Mouse (Mus musculus) neutrophil, adult 5-6 weeks (primary cell): ENCODE results near the gene Mat2a. TPM values are rescaled to one million over a fixed set of nuclear protein-coding genes. Genes with fewer than 3 reads are reported as not detected.
"Not testable (repeated sequence)": the region's sequence is repeated elsewhere in the genome, so short reads cannot be mapped to it uniquely, and the experiment has no call there.

Experiments used
- ATAC-seq: fragments of 151-379, 151-347 bp; 2 replicates; pipeline ENCODE4 v1.8.0; 2017; ENCODE audit warnings: mild to moderate bottlenecking, moderate TSS enrichment; ENCODE audit not compliant: insufficient number of reproducible peaks, poor library complexity, low FRiP score, severe bottlenecking; ENCODE audit errors: extremely low read depth
- total RNA-seq: library from RNA; stranded (forward); fragments of 200-1000 nt; gene quantifications from 2 replicates; pipeline ENCODE4 v1.2.3, GENCODE M21; 2017

The Mat2a gene
- total RNA-seq, result 159 and 167 TPM in 2 replicates

DNA sequence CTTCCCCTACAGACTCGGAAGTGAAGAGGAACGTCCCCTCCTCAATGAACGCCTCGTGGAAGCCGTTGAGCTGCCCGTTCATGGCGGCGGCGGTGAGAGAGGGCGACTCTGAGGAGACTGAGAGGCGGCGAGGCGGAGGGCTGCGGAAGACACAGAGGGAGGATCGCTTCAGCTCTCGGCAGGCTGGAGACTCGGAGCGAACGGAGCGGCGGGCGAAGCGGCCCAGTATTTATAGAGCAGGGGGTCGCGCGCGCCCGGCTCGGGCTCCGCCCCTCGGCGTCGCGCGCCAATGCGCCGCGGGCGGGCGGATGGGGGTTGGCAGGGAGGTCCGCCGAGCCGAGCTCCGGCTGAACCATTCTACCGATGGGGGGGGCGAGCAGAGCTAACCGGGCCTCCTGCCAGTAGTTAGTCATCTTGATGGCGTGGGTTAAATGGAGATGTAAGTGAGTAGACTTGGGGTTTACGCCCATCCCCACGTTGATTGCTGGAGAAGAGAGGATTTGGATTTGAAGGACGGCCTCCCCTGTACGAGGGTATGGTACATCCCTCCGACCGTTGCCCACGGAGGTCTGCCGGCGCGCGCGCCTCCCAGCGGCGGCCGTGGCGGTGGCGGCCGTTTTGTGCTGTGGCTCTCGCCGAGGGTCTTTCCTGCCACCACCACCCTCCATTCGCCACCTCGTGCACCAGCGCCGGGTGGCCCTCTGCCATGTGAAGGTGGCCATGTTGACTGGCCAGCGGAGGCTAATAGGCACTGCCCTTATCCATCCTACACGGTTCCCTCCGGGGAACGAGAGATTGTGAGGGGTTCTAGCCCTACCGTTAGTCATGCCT lies at the start of gene Mat2a:
Mat2a (minus strand) TSS at position 204 of the 831 bp plus-strand sequence.
- ATAC-seq, result peak; percentile 65

DNA sequence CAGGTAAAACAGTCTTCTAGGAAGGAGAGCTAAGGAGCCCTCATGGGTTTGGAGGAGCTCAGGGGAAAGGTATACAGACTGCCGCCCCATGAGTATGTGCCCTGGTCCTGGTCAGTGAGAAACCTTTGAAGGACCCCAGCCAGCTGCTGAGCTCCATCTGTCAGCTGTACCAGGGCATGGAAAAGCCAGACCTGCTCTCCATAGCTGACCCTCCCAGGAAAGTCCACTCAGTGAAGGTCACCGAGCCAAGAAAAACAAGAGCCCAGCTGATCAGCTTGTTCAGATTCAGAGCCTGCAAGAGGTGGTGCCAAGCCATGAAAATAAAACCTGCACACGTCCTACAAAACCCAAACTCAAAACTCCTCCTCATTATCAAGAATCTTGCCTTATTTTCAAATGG lies 49.5 kb upstream of the Mat2a start:
- no peak for ATAC-seq

DNA sequence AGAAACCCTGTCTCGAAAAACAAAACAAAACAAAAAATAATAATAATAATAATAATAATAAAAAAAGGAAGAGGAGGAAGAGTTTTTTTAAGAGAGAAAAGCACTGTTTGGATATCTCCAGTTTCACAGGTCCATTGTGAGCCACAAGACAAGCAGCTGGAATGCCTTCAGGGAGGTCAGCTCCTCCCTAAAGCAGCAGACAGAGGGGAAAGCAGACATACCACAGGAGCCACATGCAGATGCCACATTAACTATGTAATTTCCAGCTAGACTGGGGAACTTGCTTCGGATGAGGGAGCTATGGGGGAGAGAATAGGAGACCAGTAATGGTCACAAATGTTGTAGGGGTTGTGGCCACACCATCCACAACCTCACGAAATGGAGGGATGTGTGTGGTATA lies 47.9 kb upstream of the Mat2a start:
- no peak for ATAC-seq

DNA sequence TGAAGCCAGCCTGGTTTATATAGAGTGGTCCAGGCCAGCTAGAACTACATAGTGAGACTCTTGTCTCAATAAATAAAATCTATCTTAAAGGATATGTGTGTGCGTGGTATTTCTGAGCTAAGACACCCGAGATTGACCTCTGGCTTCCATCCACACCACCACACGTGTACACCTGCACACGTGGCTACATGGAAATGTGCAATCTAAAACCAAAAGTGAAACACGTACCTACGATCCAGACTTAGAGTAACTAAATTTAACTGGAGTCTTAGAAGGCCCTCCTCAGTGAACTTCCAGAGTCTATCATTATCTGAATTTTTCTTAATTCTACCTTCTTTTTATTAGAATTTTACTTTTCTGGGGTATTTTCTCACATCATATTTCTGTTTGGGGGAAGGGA lies 46.9 kb upstream of the Mat2a start:
- ATAC-seq, result no peak

DNA sequence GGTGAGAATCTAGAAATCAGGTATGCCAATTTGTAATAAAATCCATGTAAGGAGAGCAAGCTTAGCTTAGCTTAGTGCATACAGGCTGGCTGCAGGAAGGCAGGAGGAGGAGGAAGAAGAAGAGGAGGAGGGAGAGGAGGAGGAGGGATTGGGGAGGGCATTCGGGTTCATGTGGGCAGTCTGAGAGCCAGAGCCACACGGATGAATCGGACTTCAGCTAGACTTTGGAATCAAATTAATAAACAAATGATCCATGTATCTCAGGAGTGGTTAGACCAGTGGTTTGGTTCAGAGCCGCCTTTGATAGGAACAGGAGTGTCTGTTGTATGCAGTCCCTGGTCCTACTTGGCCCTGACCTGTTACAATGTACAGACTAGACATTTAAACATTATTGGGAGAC lies 45.5 kb upstream of the Mat2a start:
- no peak for ATAC-seq

DNA sequence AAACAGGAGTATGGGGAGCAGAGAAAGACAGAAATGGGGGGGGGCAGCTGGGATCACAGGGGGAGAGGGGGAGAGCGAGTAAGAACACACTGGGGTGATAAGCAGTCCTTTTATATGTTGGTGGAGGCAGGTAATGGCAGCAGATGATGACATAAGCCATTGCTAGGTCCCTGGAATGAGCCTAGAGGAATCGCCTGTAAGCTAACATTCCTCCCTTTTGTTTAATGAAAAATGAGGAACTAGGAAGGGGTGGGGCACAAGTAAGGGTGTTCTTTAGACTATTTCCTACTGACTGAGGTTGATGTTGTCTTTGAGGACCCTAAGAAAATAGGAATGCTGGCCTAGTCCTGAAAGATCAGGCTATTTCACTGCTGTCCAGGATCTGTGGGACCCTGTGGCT lies 42.8 kb upstream of the Mat2a start:
- ATAC-seq, result no peak

DNA sequence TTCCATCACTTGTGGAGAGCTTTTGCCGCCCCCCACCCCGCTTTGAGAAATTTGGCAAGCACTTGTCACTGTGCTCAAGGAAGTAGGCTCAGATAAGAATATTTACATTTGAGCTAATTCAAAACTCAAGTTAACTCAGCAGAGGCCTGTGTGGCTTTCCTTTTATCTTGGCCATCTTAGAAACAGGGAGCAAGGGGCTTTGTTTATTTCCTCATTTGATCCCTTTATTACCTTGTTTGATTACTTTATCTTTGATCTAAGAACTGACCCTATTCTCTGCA lies 41.0 kb upstream of the Mat2a start:
- ATAC-seq, result no peak

DNA sequence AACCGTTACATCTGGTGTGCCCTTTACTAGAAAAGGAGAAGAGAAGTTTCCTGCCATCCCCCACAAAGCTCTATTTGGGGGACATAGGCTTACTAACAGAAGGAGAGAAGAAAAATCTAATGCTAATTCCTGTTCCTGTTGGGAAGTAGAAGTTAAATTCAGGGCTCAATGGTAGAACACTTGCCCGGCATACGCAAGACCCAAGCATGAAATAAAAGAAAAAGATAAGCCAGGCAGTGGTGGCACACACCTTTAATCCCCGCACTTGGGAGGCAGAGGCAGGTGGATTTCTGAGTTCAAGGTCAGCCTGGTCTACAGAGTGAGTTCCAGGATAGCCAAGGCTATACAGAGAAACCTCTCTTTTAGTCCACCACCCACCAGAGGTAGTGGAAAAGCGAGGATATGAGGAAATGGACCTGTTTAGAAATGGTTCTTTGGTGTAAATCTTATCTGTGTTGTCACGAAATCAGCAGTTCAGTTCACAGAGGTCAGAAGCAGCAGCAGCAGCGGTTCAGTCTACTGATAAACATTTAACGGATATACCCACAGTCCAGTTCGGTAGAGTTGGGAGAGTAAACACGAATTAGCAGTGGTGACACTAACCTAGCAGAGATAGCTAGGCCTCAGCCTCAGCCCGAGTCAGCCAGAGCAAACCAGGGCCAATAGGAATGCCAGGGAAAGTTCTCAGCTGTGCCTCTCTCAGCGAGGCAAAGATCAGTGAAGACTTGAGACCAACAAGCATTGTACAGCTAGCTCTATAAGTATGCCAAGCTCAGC lies 40.5 kb upstream of the Mat2a start:
- no peak for ATAC-seq

DNA sequence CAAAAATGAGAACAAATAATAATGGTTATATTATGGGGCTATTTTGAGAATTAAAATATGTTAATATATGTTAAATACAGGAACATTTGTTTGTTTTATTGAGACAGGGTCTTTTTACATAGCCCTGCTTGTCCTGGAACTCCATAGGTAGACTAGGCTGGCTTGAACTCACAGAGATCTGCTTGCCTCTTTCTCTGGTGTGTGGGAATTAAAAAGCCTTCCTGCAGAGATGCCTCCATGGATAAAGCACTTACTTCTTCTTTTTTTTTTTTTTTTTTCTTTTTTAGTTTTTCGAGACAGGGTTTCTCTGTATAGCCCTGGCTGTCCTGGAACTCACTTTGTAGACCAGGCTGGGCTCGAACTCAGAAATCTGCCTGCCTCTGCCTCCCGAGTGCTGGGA lies 39.3 kb upstream of the Mat2a start:
- ATAC-seq, result not testable (repeated sequence)

DNA sequence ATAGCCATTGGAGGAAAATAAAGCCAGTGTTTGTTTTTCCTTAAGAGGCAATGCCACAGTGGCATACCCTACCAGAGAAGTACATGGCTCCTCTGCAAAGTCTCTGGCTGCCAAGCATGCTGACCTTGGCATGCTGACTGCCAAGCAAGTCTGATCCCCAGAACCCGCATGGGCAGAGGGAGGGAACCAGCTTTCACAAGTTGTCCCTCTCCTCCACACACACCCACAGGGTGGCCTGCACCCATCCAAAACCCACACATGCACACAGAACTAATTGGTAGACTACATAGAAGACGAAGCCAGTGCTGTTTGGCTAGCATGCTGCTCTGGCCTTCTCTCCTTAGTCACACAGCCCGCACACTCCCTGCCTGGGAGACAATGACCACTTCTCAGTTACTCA lies 38.3 kb upstream of the Mat2a start:
- no peak for ATAC-seq

DNA sequence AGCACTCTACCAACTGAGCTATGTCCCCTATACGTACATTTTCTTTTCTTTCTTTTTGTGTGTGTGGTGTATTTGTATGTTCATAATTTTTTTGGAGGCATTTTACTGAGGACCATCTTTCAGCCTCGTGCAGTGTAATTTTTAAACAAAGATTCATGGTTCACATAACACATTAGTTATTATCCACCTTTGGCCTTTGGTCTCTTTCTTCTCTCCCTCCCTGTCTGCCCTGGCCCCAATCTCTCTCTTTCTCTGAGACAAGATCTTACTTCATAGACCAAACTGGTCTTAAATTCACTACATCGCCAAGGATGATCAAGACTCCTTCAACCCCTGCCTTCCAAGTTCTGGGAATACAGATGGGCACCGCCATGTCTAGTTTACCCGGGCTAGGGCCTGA lies 37.5 kb upstream of the Mat2a start:
- no peak for ATAC-seq

DNA sequence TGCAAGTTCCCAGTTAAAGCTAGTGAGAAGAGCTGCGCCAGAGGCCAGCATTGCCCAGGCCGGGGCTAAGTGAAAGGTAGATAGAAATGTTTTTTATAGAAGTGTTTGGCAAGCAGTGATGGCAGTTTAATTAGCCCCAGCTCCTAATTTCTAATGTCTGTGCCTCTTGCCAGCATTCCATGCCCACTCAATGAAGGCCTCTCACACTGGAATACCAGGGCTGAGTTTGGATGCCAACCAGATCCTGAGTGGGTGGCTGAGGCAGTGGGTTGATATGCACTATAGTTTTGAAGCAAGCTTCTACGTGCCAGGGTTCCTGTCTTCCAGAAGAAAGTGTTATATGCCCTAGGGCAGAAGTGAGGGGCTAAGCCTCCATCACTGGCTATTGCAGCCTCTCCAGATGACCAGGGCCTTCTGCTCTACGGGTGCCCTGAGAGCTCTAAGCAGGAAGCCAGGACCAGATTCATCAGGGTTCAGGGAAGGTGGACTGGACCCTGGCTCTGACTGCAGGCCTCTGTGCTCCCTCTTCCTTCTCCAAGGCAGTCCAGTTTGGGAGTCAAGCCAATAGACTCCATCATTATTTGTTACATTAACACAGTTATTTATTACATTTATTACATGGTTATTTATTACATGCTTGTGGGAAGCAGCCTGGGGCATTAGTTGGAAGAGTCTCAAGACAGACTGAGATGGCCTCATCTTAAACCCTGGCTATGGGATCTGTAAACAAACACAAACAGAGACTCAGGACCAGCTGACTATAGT lies 36.0 kb upstream of the Mat2a start:
- no peak for ATAC-seq

DNA sequence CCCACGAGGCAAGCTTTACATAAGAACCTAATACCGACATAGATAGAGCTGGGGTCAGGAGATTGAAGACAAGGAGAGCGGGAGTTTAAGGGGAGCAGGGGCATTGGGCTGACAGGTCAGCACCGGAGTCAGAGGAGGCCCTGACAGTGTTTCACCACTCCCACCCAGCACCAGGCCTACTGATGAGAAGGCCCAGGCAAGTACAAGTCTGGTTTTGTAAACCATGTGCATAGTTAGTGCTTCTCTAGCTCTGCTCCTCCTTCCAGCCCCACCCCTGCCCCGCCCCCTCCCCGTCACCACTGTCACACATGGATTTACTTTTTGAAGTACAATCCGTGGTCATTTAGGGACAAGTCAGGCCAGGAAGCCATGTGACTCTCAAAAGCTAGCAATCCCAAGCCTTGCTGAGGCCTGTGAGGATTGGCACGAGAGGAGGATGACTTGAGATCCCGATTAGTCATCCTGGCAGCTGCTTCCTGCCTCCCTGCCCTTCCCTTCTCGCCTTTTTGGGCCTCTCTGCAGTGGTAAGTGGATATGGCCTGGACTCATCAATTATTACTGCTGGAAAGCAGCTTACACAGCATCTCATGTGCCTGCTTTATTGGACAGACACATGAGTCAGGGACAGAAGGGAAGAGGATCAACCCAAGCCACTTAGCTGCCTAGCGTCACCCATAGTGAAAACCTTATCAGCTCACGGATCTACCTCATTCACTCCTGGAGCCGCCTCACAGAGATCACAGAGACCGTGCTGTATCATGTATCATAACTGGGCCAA lies 34.1 kb upstream of the Mat2a start:
- ATAC-seq, result no peak

DNA sequence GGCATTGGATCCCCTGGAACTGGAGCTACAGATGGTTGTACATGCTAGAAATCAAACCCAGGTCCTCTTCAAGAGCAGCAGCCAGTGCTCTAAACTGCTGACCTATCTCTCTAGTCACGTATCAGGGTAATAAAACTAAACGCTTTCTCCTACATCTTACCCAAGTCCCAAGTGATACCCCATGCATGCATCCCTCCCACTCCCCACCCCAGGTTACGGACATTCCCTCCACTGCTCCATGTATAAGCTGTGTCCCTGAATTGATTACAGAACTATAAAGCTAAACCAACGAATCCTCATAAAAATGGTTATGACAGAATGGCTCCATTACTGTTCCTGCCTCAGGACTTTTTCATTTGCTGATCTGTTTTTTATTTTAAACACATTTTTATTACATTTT lies 26.8 kb upstream of the Mat2a start:
- no peak for ATAC-seq

DNA sequence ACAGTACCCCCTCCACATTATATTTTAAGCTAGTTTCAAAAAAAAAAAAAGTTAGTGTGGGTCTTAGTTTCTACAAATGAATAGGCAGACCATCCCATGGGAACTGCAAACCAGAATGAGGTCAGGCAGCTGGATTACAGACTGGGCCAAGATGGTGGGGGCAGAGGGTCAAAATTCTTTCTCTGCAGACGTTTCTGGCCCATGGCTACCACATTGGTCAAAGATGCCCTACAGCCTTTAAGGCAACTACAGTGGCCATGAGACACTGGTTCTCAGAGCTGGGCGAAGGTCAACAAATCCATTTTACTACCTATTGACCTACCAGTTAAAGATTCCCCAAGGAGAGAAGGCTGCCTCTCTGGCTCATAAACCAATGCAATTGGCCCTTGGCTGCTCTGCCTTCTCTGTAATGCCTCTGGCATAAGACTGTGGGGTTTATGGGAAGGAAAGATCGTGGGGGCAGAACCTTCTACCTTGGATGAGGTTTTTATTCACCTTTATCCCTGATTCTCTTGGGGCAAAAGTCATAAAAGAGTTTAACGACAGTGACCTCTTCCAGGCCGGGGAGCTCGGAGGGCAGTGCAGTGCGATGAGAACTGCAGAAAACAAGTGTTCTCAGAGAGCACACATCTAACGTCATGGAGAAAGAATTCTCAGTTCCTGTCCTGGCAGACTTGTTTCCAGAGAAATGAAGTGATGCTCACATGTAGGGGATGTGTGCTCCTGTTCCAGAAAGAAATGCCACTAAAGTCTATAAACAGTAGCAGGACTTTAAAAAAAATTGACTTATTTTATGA lies 26.2 kb upstream of the Mat2a start:
- ATAC-seq, result no peak

DNA sequence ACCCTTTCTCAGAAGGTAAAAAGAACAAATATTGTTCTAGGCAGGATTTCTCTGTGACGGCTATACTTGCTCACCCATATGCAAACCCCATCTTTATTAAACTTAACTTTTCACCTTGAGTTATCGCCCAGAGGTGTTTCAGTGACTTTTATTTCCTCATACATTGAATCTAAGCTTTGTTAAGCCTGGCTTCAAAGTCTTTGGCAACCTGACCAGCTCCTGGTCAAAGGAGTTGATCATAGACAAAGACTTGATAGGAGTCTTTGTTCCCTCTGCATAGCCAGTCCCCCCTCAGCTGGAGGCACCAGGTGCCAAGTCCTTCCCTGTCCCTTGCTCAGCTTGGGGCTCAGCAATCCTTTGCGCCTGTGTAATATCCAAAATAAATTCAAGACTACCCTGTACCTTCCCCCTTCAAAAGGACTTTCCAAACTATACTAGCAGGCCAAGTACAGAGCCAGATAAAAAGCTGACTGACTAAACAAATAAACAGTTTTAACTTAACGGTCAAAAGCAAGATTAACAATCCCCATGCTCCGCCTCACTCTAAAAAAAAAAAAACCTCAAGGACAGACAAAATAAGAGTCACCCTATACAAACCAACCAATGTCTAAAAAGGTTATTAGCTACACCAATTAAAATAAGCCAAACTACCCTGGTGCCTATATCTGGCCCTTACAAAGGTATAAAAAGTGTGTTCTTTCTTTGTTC lies 23.3 kb upstream of the Mat2a start:
- not testable (repeated sequence) for ATAC-seq

DNA sequence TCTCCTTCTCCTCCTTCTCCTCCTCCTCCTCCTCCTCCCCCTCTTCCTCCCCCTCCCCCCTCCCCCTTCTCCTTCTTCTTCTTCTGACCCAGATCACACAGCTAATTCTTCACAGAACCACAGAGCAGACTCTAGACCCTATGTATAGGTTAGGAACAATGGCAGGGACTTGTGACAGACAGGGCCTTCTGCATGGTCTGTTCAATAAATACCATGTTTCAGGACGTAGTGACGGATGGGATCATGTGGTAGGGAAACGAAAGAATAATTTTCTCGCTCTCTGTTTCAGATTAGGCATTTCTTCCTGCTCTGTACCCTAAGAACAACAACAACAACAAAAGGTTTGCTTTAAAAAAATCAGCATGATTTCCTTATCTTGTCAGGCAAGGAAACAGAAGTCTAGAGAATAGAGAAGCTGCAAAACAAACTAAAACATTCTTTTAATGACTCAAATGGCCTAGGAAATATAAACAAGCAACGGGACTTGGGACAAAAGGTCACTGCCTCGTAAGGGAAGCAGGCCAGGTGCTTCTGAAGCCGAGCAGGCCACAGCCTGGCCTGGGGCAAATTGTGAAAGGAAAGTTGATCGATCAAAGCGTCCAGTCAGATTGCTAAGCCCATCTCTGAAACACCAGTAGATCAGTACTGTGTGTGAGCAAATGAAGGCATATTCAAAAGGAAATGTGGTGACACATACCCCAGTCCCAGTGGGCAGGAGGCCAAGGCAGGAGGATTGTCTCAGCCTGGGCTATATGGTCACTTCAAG lies 20.9 kb upstream of the Mat2a start:
- no peak for ATAC-seq
